Mouse (Mus musculus) ES-E14 (cell line): ENCODE measurements around the gene Pde4dip. TPM values are rescaled to one million over a fixed set of nuclear protein-coding genes. Genes with fewer than 3 reads are reported as not detected.

Experiments
- DNase-seq: peaks from one replicate; pipeline ENCODE4 v3.0.0-alpha.2; 2013; ENCODE audit warnings: low read depth, low spot score
- H3K27ac ChIP-seq: 2 replicates; pipeline ENCODE4 v1.5.1; 2012; ENCODE audit warnings: low read depth, mild to moderate bottlenecking, low read length, moderate library complexity, mixed read lengths; ENCODE audit not compliant: poor library complexity, insufficient read depth, severe bottlenecking
- H3K36me3 ChIP-seq: 2 replicates; pipeline ENCODE4 v1.6.1; 2012; ENCODE audit warnings: mild to moderate bottlenecking, low read length, moderate library complexity, mixed read lengths; ENCODE audit not compliant: control insufficient read depth, poor library complexity, insufficient read depth, severe bottlenecking
- H3K4me1 ChIP-seq, 2 experiments: fragments of 150-350 bp in 1 of 2; sonication (generic) in 1 of 2; 2 replicates each; pipeline ENCODE4 v1.6.1; 2012; ENCODE audit warnings: low read length in 2 of 2, mild to moderate bottlenecking in 1 of 2, mixed read lengths in 1 of 2; ENCODE audit not compliant: control insufficient read depth in 2 of 2, insufficient read depth in 2 of 2, poor library complexity in 1 of 2
- H3K4me3 ChIP-seq, 2 experiments: fragments of 150-350 bp in 1 of 2; sonication (generic) in 1 of 2; 2 replicates each; pipeline ENCODE4 v1.5.1; 2012; ENCODE audit warnings: low read length in 2 of 2, low read depth in 1 of 2, mild to moderate bottlenecking in 1 of 2, mixed read lengths in 1 of 2; ENCODE audit not compliant: insufficient read depth in 1 of 2, poor library complexity in 1 of 2, severe bottlenecking in 1 of 2
- H3K9ac ChIP-seq: 2 replicates; pipeline ENCODE4 v1.6.1; 2012; ENCODE audit warnings: low read depth, mild to moderate bottlenecking, low read length, mixed read lengths; ENCODE audit not compliant: poor library complexity, insufficient read depth, severe bottlenecking
- H3K9me3 ChIP-seq: fragments of 150-350 bp; sonication (generic); 2 replicates; pipeline ENCODE4 v1.6.1; 2012; ENCODE audit warnings: low read depth, mild to moderate bottlenecking, low read length; ENCODE audit not compliant: control insufficient read depth, insufficient read depth
- CHD2 ChIP-seq: IDR thresholded peaks from 2 replicates; pipeline ENCODE4 v1.6.1; 2014; ENCODE audit warnings: mild to moderate bottlenecking, low read depth, low read length, inconsistent platforms
- HCFC1 ChIP-seq: IDR thresholded peaks from 2 replicates; pipeline ENCODE4 v1.6.1; 2012; ENCODE audit warnings: low read length, inconsistent platforms, borderline replicate concordance; ENCODE audit not compliant: insufficient read depth
- MAFK ChIP-seq: IDR thresholded peaks from 2 replicates; pipeline ENCODE4 v1.6.1; 2014; ENCODE audit warnings: mild to moderate bottlenecking, low read depth, low read length, inconsistent platforms; ENCODE audit not compliant: insufficient read depth
- ZC3H11A ChIP-seq: IDR thresholded peaks from 2 replicates; pipeline ENCODE4 v1.6.1; 2012; ENCODE audit warnings: low read depth, mild to moderate bottlenecking, inconsistent platforms, low read length, borderline replicate concordance
- ZNF384 ChIP-seq: IDR thresholded peaks from 2 replicates; pipeline ENCODE4 v1.6.1; 2012; ENCODE audit warnings: low read depth, low read length, inconsistent platforms
- in situ Hi-C, 2 experiments: fragments of 600-800 bp; cut with MboI; formaldehyde crosslinking; loops; one replicate each; pipeline ENCODE4 v1.15.1; 2025; ENCODE audit warnings: low sequenced_read_pairs in 2 of 2, inconsistent platforms in 1 of 2; ENCODE audit not compliant: unreplicated experiment in 2 of 2
- total RNA-seq: library from RNA; depleted of rRNA; stranded (reverse); fragments of 300-350 nt; gene quantifications from 2 replicates; pipeline ENCODE4 v1.2.3, GENCODE M21; 2012

Pde4dip gene
- total RNA-seq, 1 experiment, result 12.0 TPM

DNA sequence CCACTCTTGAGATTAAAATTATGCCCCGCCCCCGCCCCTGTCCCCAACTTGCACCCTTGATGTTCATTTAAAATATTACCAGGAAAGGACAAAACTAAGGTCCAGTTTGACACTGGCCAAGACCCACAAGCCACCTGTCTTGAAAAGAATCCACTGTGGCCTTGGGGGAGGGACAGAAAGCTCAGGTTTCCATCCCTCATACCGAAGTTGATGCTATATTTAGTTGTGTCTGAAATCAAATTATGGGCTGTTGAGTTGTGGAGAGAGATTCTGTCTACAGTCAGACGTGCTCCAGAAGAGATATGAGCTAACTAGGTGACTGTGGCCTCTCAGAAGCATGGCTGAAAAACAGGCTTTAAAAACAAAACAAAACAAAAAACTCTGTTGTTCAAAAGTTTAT, 18.8 kb downstream of the Pde4dip start:
- TF ChIP-seq ZC3H11A, result no peak
- TF ChIP-seq ZNF384, result no peak
- no peak for TF ChIP-seq HCFC1
- no peak for TF ChIP-seq CHD2
- no peak for TF ChIP-seq MAFK
- Histone ChIP-seq H3K9me3 (no peaks in the 10 kb centered on the region), H3K27ac (no peak overlapping the region), H3K4me1 (peaks cover 0 to 6% of the 10 kb centered on the region in 2 experiments; a peak in 2 of 4 replicates), H3K4me3 (no peak overlapping the region), H3K9ac (no peak overlapping the region), H3K36me3 (no peaks in the 10 kb centered on the region)
- in situ Hi-C loops, result no loop called here
- DNase-seq, result no peak

DNA sequence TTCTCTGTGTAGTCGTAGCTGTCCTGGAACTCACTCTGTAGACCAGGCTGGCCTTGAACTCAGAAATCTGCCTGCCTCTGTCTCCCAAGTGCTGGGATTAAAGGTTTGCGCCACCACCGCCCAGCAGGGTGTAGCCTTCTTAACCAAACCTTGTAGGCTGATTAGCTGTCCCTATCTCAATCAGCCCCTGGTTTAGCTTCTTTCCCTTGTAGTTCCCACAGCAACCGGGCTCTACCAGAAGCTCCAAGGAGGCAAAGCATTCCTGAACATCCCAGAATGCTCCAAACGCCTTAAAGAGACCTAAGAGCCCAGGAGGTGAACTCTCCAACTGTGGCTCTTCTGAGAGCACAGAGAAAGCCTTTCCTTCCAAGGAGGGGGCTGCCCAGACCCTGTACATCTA, 19.8 kb downstream of the Pde4dip start:
- Histone ChIP-seq H3K27ac (no peak overlapping the region), H3K36me3 (no peaks in the 10 kb centered on the region), H3K9me3 (no peaks in the 10 kb centered on the region), H3K4me3 (no peak overlapping the region), H3K9ac (no peak overlapping the region), H3K4me1 (peaks cover 0 to 3% of the 10 kb centered on the region in 2 experiments; a peak in 1 of 4 replicates)
- no peak for TF ChIP-seq ZC3H11A
- no peak for TF ChIP-seq HCFC1
- TF ChIP-seq CHD2, result no peak
- no peak for TF ChIP-seq MAFK
- TF ChIP-seq ZNF384, result no peak
- in situ Hi-C loops, result no loop called here
- DNase-seq, result no peak

DNA sequence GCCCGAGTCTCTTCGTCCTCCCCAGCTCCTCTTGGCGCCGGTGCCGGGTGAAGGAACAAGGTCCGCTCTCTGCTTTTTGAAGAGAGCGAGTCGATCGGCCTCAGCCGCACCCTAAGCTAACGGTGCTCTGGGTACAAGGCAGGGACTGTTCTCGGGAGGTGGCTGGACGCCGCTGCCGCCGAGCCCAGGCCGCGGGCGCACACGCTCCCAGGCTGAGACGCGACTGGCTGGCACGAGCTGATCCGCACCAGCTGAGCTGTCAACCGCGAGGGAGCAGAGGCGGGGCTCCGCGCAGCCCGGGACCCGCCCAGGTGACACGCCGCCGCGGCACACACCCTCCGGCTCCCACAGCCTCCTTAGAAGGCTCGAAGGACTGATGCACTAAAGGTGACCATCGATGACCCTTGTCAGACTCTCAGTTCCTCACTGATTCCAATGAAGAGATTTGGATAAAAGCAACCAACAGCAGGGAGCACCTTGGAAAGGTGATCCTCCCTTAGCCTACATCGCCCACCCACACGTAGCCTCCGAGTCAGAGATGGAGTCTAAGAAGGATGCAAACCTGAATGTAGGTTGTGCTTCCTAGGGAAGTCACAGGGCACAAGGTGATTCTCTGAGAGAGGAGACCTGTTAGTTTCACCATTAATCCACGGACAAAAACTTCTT, 20.4 kb downstream of the Pde4dip start:
- Histone ChIP-seq H3K4me3 (peak overlapping the region; percentile 43 to 52), H3K9ac (no peak overlapping the region), H3K4me1 (peaks cover 0 to 3% of the 10 kb centered on the region in 2 experiments; a peak in 1 of 4 replicates), H3K36me3 (no peaks in the 10 kb centered on the region), H3K9me3 (no peaks in the 10 kb centered on the region), H3K27ac (no peak overlapping the region)
- in situ Hi-C loops, result no loop called here
- no peak for TF ChIP-seq MAFK
- TF ChIP-seq ZC3H11A, result no peak
- no peak for TF ChIP-seq CHD2
- TF ChIP-seq ZNF384, result no peak
- TF ChIP-seq HCFC1, result no peak
- DNase-seq, result no peak

DNA sequence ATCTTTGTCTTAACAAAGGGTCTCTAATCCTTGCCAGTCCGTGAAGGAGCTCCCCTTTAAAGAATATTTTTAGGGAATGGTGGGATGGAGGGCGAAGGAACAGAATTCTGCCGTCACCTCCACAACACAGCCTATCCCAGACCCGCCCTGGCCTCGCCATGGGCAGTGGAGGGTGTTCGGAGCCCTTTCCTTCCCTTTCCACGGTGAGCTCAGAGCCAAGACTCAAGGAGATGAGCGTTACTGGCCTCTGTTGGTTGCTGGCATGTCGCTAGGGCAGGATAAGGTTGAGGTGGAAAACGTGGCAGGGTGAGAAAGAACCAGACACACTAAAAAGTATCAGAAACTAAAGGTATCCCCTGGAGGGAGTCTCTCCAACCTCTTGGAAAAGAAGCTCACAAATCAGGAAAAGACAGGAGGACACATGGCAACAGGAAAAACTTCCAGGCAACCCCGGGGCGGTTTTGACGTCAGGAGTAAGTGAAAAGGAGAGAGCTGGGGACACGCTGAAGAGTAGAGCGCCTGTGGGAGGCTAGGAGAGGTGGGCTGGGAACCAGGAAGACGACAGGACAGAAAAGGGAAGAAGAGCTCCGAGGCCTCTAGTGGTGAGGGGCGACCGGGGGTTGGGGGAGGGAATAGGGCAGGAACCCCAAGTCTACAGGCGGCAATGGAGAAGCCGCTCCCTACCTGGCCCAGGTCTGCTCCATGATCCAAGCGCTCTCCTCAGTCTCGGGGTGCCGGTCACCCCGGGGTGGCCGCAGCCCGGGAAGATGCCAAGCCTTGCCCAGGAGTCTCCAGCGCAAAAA, 21.1 kb downstream of the Pde4dip start:
- Histone ChIP-seq H3K27ac (no peak overlapping the region), H3K9ac (no peak overlapping the region), H3K9me3 (no peaks in the 10 kb centered on the region), H3K4me3 (peak overlapping the region; percentile 43 to 52), H3K4me1 (peaks cover 0 to 3% of the 10 kb centered on the region in 2 experiments; a peak in 1 of 4 replicates), H3K36me3 (no peaks in the 10 kb centered on the region)
- TF ChIP-seq MAFK, result no peak
- no peak for TF ChIP-seq ZNF384
- TF ChIP-seq CHD2, result no peak
- TF ChIP-seq HCFC1, result no peak
- TF ChIP-seq ZC3H11A, result no peak
- DNase-seq, result no peak
- in situ Hi-C loops, result no loop called here
